Mouse (Mus musculus) 3134 (cell line): ENCODE measurements around the gene Rpl10-ps3.

Experiments
- DNase-seq: peaks from one replicate; pipeline ENCODE4 v3.0.0-alpha.2; 2011; ENCODE audit warnings: low spot score; ENCODE audit not compliant: insufficient read length; ENCODE audit errors: extremely low read depth

Rpl10-ps3 gene

DNA sequence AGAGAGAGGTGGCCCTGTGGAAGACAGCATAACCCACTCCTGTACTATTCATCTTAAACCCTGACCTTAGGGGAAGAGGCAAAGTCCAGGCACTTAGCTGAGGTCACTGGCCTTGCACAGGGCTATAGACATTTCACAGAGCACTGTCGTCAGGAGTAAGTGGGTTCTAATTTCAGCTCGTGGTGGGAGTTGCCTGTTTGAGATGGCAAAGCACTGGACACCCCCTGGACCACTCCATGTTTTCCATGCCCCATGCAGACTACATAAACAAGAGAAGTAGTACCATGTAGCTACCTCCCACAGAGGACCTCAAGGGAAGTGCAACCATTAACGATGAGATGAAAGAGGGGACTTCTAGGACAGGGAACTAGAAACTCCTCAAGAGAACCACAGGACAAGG is 29.1 kb downstream of the Rpl10-ps3 start:
- no peak for DNase-seq

DNA sequence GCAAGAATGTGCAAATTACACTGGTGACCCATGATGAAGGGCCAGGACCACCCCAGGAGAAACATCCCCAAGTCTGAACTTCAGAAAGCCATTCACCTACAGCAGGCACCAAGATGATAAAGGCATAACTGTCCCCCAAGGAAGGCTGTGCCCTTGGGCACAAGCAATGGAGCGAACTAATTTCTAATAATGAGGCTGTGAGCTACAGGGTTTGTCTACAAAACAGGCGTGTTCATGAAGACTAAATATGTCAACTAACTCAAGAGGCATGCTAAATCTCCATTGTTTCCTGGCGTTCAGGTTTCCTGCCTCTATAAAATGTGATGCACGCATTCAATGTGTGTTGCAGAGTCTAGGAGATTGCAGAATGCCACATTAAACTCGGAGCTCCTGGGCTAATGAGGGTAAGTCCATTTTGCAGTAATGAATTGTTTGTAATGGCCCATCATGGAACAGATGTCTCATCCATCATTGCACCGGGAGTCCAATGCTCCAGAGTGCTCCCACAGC is 33.7 kb downstream of the Rpl10-ps3 start:
- DNase-seq = no peak

DNA sequence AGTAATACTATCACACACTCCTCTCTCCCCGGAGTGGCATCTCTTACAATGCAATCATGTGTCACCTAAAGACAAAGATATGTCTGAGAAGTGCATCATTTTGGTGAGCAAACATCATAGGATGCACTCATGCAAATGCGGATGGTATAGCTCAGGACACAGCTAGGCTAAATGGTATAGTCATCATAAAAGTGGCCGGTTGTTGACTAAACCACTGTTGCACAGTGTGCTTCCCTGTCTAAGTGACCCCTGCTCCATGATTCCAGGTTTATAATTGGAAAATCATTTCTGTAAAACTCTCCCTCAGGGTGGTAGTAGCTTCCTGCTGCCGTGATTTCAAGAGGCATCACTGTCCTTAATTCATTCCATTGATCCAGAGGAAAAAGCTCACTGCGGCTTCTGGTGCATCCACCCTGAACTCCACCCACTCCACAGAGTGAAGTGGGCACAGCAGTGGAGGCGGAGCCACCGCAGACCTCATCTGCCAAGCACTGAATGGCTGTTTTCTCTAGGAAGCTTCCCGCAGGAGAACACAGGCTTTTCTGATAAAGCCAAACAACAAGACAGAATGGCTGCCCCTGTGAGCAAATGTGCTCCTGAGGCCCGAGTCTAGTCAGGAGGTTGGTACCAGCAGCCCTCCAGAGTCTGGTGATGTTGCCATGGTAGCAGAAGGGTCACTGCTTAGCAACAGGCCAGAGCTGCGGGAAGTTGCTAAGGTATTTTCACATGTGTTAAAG is 38.9 kb downstream of the Rpl10-ps3 start:
- DNase-seq = no peak

DNA sequence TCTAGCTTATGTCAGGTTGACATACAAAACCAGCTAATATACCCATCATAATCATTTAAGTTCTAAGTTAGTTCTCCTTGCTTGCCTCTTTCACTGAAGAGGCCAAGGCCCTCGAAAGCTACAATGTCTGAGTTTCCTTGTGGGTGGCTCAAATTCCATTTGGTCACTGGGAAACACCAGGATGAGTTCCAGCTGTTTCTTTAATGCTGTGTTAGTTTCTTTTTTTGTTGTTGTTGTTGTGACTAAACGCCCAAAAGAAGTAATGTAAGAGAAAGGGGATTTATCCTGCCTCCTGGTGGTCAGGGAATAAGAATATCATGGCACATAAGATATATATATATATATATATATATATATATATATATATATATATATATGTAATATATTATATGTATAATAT is 39.7 kb downstream of the Rpl10-ps3 start:
- no peak for DNase-seq

DNA sequence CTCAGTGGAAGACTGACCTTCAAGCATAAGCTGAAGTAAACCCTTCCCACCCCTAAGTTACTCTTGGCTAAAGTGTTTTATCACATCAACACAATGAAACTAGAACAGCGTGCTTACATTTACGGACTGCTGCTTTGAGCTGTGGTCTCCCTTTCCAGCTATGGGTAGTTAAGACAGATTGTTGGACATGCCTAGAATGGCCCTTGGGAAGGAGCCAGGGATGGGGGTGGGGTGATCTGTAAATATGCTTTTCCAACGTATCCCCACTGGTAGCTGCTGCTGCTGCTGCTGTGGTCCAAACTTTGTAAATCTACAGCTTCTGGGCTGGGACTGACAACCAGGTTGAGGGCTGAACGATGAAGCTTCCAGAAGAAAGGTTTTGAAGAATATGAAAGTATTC is 40.8 kb downstream of the Rpl10-ps3 start:
- no peak for DNase-seq

DNA sequence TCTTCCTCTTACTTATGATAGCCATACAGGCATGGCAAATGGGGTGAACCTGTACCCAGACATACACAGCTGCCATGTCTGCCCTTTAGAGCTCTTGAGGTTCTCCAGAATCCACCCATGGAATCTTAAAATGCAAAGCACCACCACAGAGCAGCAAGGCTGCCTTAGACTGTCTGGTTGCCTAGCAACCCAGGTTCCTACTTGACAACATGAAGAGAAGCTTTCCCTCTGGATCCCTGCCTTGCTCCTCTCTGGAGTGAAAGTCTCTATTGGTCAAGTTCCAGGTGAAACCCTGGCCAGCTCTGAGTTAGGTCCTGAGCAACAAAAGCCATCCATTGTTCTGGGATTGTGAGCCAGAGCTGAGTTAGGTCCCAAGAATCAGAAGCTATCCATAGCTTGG is 43.0 kb downstream of the Rpl10-ps3 start:
- no peak for DNase-seq

DNA sequence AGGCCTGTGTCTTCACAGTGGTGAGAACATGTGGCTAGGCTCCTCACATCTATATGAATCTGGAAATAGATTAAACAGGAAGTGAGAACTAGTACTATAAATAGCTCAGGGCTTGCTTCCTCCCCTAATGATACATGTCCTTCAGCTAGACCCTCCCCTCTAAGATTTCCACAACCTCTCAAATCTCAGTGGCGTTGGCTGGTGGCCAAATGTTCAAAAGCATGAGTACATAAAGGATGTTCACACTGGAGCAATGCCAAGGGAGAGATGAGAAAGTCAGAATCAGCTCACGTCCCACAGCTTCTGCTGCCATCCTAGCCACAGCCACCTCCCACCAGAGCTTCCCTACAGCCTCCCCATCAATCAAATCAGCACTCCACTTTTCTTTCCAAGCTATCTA is 46.4 kb downstream of the Rpl10-ps3 start:
- no peak for DNase-seq
